Mouse (Mus musculus): ENCODE measurements around the gene Oxld1. TPM values are rescaled to one million over a fixed set of nuclear protein-coding genes. Genes with fewer than 3 reads are reported as not detected.

Gene Oxld1
- polyA plus RNA-seq (2016; fragmentation: Nextera tagmentation; extraction: Ambion mirVana): 11.2 and 12.0 TPM in 2 replicates

DNA sequence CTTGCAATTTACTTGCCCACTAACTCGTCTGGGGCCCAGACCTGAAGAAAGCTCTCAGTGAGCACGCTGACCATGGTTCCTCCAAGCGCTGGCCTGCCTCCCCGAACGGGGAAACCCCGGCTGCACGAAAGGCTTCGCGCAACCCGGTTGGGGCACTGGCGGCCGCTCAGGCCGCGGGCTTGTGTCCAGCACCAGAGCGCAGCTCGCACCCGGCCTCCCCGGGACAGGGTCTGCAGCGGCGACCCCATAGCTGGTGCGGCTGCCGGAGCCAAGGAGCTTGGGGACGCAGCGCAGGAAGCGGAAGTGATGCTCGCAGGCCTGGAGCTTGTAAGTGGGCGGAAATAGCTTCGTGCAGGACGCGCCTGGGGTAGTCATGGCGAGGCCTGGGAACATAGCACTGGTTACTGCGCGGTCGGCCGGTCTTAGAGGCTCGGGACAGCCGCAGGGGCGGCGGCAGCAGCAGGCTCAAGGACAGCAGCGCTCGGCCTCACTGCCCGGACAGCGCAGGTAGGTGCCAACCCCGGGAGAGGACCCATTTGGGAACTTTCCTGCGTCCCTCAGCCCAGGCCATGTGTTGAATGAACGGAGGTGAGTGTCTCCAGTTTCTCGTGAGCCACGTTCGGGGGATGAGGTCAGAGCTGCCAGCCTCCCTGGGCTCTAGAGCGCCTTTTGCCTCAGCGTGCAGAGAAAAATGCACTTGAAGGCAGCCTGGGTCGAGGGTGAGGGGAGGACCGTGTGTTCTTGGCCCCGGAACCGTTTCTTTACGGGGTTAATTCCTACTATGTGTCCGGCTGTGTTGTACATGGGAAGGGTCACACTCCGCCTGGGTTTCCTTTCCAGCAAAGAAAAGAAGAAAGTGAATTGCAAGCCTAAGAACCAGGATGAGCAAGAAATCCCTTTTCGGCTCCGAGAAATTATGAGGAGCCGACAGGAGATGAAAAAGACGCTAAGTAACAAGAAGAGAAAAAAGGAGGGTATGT is at the start of gene Oxld1, which contains the start of gene Ccdc137:
TSS of gene Oxld1 (minus strand) at position 297 of the 980 bp plus-strand sequence.
TSS of gene Ccdc137 (plus strand) at position 344 of the 980 bp plus-strand sequence.
- Histone ChIP-seq H3K9me3 (no peaks in the 10 kb centered on the region), H3K4me1 (peaks cover 16% of the 10 kb centered on the region), H3K4me3 (peak within 1 kb of the TSS; percentile 95), H3K27me3 (no peaks in the 10 kb centered on the region), H3K27ac (peak within 1 kb of the TSS; percentile 82), H3K36me3 (peaks cover 38% of the 10 kb centered on the region), H3K4me2 (replicated peaks) (peak within 1 kb of the TSS; percentile 78), H3K9ac (peak within 1 kb of the TSS; percentile 96)
- 5% methylated on average over 62 of the region's 62 CpGs for WGBS
- peak; percentile 79 for ATAC-seq (ENCODE audit: insufficient number of reproducible peaks, insufficient read depth, low FRiP score, low TSS enrichment)

DNA sequence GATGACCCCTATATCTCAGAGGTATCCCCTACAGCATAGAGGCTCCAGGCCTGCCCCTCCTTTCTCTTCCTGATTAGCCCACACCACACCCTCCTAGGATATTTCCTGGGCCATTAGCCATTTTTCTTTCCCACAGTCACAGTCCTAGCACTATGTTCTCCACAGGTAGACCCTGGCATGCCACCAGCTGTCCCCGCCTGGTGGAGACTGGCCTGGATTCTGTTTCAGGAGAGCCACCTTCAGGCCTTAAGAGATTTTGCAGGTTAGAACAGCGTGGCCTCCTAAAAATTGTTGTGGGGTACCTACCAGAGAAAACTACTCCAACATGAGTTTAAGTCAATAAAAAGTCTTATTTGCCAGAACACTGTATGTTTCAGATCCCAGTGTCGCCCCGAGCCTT is 49.0 kb upstream of the Oxld1 start:
- Histone ChIP-seq H3K27me3 (no peaks in the 10 kb centered on the region), H3K9ac (no peak overlapping the region), H3K4me2 (replicated peaks) (no peak overlapping the region), H3K9me3 (no peaks in the 10 kb centered on the region), H3K36me3 (no peaks in the 10 kb centered on the region), H3K4me1 (peaks cover 6% of the 10 kb centered on the region), H3K27ac (no peak overlapping the region), H3K4me3 (no peak overlapping the region)
- 70% methylated on average over 4 of the region's 4 CpGs for WGBS
- ATAC-seq (ENCODE audit: insufficient number of reproducible peaks, insufficient read depth, low FRiP score, low TSS enrichment): no peak

DNA sequence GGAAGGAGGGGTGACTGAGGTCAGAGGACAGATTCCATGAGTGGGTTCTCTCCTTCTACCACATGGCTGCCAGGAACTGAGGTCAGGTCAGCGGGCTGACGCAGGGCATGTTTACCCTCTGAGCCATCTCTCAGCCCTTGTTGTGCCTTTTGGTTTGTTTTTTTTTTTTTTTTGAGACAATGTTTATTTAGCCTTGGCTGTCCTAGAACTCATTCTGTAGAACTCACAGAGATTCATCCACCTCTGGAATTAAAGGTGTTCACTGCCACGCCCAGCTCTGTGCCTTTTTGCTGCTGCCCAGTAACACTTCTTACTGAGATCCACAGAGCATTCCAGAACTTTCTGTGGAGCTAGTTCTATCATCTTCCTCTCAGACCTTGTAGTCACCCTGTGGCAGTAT is 47.8 kb upstream of the Oxld1 start:
- WGBS: 81% methylated on average over 3 of the region's 3 CpGs

DNA sequence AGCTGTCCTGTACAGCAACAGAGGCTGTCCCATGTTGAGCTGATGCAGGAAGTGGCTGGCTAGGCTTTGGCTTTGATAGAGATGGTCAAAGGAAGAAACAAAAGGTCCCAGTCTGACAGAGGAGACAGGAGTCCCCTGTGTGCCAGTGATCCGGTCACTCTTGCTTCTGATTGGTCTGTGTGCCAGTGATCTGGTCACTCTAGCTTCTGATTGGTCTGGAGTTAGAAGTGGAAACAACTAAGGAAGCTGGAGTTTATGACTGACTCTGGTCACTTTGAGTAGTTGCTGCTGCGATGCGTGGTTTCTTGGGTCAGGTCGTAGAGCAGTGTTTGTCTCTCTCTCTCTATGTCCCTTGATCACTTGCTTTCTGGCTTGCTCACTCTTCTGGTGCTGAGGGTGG is 43.8 kb upstream of the Oxld1 start:
- 87% methylated on average over 4 of the region's 4 CpGs for WGBS

More for the DNA sequence above, 47.8 kb upstream of the Oxld1 start:
- Histone ChIP-seq H3K27ac (no peak overlapping the region), H3K9ac (no peak overlapping the region), H3K4me1 (peaks cover 5% of the 10 kb centered on the region), H3K4me3 (no peak overlapping the region), H3K36me3 (no peaks in the 10 kb centered on the region), H3K4me2 (replicated peaks) (no peak overlapping the region), H3K27me3 (no peaks in the 10 kb centered on the region), H3K9me3 (no peaks in the 10 kb centered on the region)
- ATAC-seq (ENCODE audit: insufficient number of reproducible peaks, insufficient read depth, low FRiP score, low TSS enrichment): no peak

DNA sequence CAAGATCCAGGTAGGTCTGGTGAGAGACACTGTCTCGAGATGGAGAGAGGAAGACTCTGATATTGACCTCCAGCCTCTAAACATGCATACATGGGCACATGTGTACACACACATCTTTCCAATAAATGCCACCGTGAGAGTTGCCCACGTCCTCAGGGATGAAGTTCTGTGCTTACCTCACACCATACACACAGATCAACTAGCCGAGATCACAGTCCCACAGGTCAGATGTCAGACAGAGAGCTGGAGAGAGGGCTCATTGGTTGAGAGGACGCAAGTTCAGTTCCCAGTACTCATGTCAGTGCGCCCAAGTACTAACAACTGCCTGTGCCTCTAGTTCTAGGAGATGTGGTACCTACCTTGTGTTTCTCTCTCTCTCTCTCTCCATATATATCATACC is 43.1 kb upstream of the Oxld1 start:
- Histone ChIP-seq H3K27ac (no peak overlapping the region), H3K4me3 (no peak overlapping the region), H3K9ac (no peak overlapping the region), H3K27me3 (no peaks in the 10 kb centered on the region), H3K9me3 (no peaks in the 10 kb centered on the region), H3K4me2 (replicated peaks) (no peak overlapping the region), H3K4me1 (no peaks in the 10 kb centered on the region), H3K36me3 (peaks cover 34% of the 10 kb centered on the region)
- ATAC-seq (ENCODE audit: insufficient number of reproducible peaks, insufficient read depth, low FRiP score, low TSS enrichment): no peak
- 57% methylated on average over 6 of the region's 6 CpGs for WGBS

More for the DNA sequence above, 43.8 kb upstream of the Oxld1 start:
- no peak for ATAC-seq (ENCODE audit: insufficient number of reproducible peaks, insufficient read depth, low FRiP score, low TSS enrichment)
- Histone ChIP-seq H3K4me3 (no peak overlapping the region), H3K4me1 (no peaks in the 10 kb centered on the region), H3K4me2 (replicated peaks) (no peak overlapping the region), H3K36me3 (peaks cover 27% of the 10 kb centered on the region), H3K27ac (no peak overlapping the region), H3K9me3 (no peaks in the 10 kb centered on the region), H3K9ac (no peak overlapping the region), H3K27me3 (no peaks in the 10 kb centered on the region)

DNA sequence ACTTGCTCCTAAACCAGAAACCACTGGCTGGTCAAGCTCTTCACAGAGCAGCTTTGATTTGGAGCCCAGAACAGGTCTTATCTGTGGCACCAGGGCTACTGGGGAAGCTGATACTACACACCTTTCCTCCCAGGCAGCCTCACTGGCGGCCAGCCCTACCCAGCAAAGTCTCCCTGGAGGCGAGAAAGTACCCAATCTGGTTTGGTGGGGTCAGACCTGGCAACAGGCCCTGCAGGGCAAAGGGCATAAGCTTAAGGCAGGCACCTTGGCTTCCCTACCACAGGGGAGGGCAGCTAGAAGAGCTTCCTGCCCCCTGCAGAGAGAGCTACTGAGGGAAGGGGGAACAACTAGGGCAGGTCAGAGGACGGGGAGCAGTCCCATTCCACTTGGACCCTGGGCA is 42.5 kb upstream of the Oxld1 start:
- no peak for ATAC-seq (ENCODE audit: insufficient number of reproducible peaks, insufficient read depth, low FRiP score, low TSS enrichment)
- no peaks in the 10 kb centered on the region for H3K4me1 ChIP-seq
- no peaks in the 10 kb centered on the region for H3K9me3 ChIP-seq
- no peak overlapping the region for H3K9ac ChIP-seq
- no peak overlapping the region for H3K4me2 ChIP-seq (replicated peaks)
- no peak overlapping the region for H3K27ac ChIP-seq
- peaks cover 39% of the 10 kb centered on the region for H3K36me3 ChIP-seq
- no peak overlapping the region for H3K4me3 ChIP-seq
- no peaks in the 10 kb centered on the region for H3K27me3 ChIP-seq
- WGBS: 18% methylated on average over 3 of the region's 3 CpGs

DNA sequence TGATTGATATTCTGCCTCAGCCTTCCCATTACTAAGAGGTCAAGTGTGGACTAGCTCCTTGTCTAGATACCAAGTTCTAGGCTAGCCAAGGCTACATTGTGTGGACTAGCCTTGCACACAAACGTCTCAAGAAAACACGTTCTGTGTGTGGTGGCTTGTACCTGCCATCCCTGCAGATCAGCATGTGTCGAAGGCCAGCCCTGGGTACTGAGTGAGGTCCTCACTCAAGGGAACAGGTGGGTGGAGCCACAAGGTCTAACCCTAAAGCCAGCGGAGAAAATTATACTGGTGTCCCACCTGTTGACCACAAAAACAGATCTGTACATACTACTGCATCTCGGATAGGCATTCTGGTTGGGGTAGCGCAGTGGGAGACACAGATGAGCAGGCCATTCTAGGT is 42.0 kb upstream of the Oxld1 start:
- Histone ChIP-seq H3K36me3 (peaks cover 44% of the 10 kb centered on the region), H3K4me3 (no peak overlapping the region), H3K27ac (no peak overlapping the region), H3K27me3 (no peaks in the 10 kb centered on the region), H3K4me1 (no peaks in the 10 kb centered on the region), H3K4me2 (replicated peaks) (no peak overlapping the region), H3K9me3 (no peaks in the 10 kb centered on the region), H3K9ac (no peak overlapping the region)
- WGBS: 83% methylated on average over 6 of the region's 6 CpGs
- ATAC-seq (ENCODE audit: insufficient number of reproducible peaks, insufficient read depth, low FRiP score, low TSS enrichment): no peak

DNA sequence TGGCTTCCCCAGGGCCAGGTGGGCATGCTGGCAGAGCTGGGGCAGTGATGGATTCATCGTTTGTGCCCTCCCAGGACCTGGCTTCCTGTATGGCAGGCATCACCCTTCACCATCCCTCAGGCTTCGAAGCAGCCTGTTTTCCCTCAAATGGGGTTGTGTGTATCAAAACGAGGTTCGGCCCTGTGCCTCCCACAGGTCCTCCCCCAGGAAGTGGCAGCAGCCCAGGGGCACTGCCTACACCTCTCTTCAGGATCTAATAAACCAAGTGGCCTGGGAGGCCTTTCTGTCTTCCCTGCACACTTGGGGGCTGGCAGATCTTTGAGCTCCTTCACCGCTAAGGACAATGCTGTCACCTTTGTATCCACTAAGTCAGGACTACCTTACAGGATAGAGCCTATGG is 41.0 kb upstream of the Oxld1 start:
- no peaks in the 10 kb centered on the region for H3K4me1 ChIP-seq
- no peaks in the 10 kb centered on the region for H3K27me3 ChIP-seq
- H3K36me3 ChIP-seq: peaks cover 49% of the 10 kb centered on the region
- no peak for ATAC-seq (ENCODE audit: insufficient number of reproducible peaks, insufficient read depth, low FRiP score, low TSS enrichment)
- no peak overlapping the region for H3K4me2 ChIP-seq (replicated peaks)
- no peak overlapping the region for H3K9ac ChIP-seq
- H3K4me3 ChIP-seq: no peak overlapping the region
- WGBS: 85% methylated on average over 5 of the region's 5 CpGs
- H3K27ac ChIP-seq: no peak overlapping the region
- no peaks in the 10 kb centered on the region for H3K9me3 ChIP-seq

DNA sequence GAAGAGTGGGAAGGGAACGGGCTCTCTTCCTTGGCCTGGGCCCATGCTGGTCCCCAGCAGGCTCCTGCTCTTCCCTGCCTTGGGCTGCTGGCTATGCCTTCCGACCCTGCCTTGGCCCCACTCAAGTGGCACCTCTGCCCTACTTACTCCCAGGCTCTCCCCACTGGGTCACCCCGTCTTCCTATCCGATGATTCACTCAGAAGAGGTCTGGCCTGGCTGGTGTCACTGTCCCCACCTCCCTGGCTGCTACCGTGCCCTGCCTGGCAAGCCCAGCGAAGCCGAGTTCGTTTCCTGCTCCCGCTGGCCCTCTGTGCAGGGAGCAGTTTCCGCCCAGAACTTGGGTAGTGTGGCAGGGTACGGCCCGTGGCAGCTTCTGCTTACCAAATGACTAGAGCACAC is 40.4 kb upstream of the Oxld1 start:
- peaks cover 49% of the 10 kb centered on the region for H3K36me3 ChIP-seq
- no peaks in the 10 kb centered on the region for H3K9me3 ChIP-seq
- H3K4me3 ChIP-seq: no peak overlapping the region
- no peaks in the 10 kb centered on the region for H3K27me3 ChIP-seq
- peaks cover 6% of the 10 kb centered on the region for H3K4me1 ChIP-seq
- ATAC-seq (ENCODE audit: insufficient number of reproducible peaks, insufficient read depth, low FRiP score, low TSS enrichment): no peak
- 91% methylated on average over 12 of the region's 12 CpGs for WGBS
- no peak overlapping the region for H3K27ac ChIP-seq
- no peak overlapping the region for H3K4me2 ChIP-seq (replicated peaks)
- H3K9ac ChIP-seq: no peak overlapping the region

DNA sequence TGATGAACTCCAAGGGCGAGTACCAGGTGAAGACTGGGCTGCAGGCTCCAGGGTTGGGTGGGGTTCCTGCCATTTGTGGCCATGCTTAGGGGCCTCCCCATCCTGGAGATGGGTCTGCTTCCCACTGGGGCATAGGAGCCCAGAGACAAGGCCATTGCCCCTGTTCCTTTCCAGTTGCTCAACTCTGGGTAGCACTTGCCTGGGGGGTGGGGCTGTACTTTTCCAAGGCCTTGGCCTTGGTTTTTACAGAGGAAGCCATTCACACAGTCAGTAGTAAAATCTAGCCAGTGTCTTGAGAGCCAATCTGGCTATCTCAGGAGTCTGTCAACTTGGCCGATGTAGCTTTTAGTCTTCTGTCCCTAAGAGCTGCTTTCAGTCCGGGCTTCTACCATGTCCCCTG is 39.6 kb upstream of the Oxld1 start:
- peaks cover 49% of the 10 kb centered on the region for H3K36me3 ChIP-seq
- WGBS: 88% methylated on average over 3 of the region's 3 CpGs
- no peak overlapping the region for H3K4me2 ChIP-seq (replicated peaks)

DNA sequence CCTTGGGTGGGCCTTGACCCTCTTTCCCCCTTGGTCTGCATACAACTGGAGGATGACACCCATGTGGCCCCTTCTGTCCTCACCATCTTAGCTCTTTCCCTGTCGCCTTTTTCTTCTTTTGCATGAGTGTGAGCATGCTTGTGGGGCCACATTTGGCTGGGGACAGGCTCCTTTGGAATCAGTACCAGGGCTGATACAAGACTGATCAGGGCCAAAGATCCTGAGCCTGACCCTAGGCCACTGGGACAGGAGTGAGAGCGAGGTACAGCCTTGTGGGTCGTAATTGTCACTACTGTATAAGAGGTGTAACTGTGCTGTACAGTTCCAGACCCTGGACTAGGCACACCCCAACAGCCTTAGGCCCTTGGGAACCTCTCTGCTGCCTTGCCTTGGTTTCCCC is 36.0 kb upstream of the Oxld1 start:
- Histone ChIP-seq H3K36me3 (peaks cover 45% of the 10 kb centered on the region), H3K4me3 (peak overlapping the region; percentile 95), H3K27me3 (no peaks in the 10 kb centered on the region), H3K4me1 (peaks cover 31% of the 10 kb centered on the region), H3K9me3 (no peaks in the 10 kb centered on the region), H3K9ac (peak overlapping the region; percentile 85; the same call in 1 of the 2 replicates), H3K27ac (no peak overlapping the region), H3K4me2 (replicated peaks) (no peak overlapping the region)
- no peak for ATAC-seq (ENCODE audit: insufficient number of reproducible peaks, insufficient read depth, low FRiP score, low TSS enrichment)
- 85% methylated on average over 3 of the region's 3 CpGs for WGBS

More for the DNA sequence above, 39.6 kb upstream of the Oxld1 start:
- H3K27me3 ChIP-seq: no peaks in the 10 kb centered on the region
- no peak overlapping the region for H3K27ac ChIP-seq
- ATAC-seq (ENCODE audit: insufficient number of reproducible peaks, insufficient read depth, low FRiP score, low TSS enrichment): no peak
- peaks cover 14% of the 10 kb centered on the region for H3K4me1 ChIP-seq
- no peak overlapping the region for H3K9ac ChIP-seq
- H3K9me3 ChIP-seq: no peaks in the 10 kb centered on the region
- no peak overlapping the region for H3K4me3 ChIP-seq

DNA sequence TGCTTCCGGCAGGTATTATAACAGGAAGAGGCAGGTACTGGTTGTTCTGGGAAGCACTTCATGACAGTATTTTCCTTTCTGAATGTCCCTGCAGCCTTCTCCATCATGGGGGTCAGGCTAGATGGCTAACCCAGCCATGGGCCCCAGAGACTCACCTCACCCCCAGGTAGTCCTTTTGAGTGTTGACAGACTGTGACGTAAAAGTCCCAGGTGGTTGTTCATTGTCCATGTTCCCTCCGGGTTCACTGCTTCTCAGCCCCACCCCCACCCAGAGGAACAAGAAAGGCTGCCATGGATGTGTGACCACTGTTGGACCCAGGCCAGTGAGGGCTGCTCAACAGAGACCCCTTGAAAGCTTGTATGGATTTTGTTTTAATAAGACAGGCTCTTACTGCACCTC is 35.5 kb upstream of the Oxld1 start:
- Histone ChIP-seq H3K36me3 (peaks cover 45% of the 10 kb centered on the region), H3K4me1 (peaks cover 31% of the 10 kb centered on the region), H3K27ac (peak overlapping the region; percentile 70; the same call in 1 of the 2 replicates), H3K27me3 (no peaks in the 10 kb centered on the region), H3K4me2 (replicated peaks) (peak overlapping the region; percentile 85), H3K4me3 (peak overlapping the region; percentile 95), H3K9me3 (no peaks in the 10 kb centered on the region), H3K9ac (peak overlapping the region; percentile 85)
- ATAC-seq (ENCODE audit: insufficient number of reproducible peaks, insufficient read depth, low FRiP score, low TSS enrichment): no peak
- 46% methylated on average over 3 of the region's 3 CpGs for WGBS
